Comparison of ENCODE assay signal across 21 mouse cellular contexts in genomic region chr9:70328193-70328841, GRCm38 (mm10).
DNase-seq lines count a peak whose midpoint lies in the region; ATAC-seq and TF ChIP-seq lines count a peak whose summit lies in the region.
"Had no signal": no experiment of that assay in that cellular context is flagged by ENCODE, and none has a peak within 500 bp of the region (broad histone marks: within the 10 kb centered on the region; RNA-seq: fewer than 3 reads in every experiment).

No protein-coding gene starts in this region.

- peak overlapping the region; percentile 51; the same call in 1 of the 2 replicates for H3K27ac ChIP-seq in heart, embryonic 13.5 days (replicated peaks)
- no peak overlapping the region for H3K27ac ChIP-seq in limb, embryonic 10.5 days
- H3K27ac ChIP-seq in forebrain, postnatal 0 days (ENCODE audit: low read depth, low read length), result no peak overlapping the region
- H3K27ac ChIP-seq: forebrain, embryonic 12.5 days; hindbrain, postnatal 0 days; kidney, embryonic 15.5 days; limb, embryonic 15.5 days; midbrain, embryonic 12.5 days; neural tube, embryonic 13.5 days had no signal

- H3K4me3 ChIP-seq in heart, embryonic 13.5 days, result no peak overlapping the region
- H3K4me3 ChIP-seq in limb, embryonic 10.5 days, result no peak overlapping the region
- H3K4me3 ChIP-seq in forebrain, postnatal 0 days (ENCODE audit: low read depth, low read length), result no peak overlapping the region
- H3K4me3 ChIP-seq: forebrain, embryonic 12.5 days; kidney, embryonic 15.5 days; limb, embryonic 15.5 days; midbrain, embryonic 12.5 days; neural tube, embryonic 13.5 days had no signal

- no peak overlapping the region for H3K9ac ChIP-seq in heart, embryonic 13.5 days
- no peak overlapping the region for H3K9ac ChIP-seq in forebrain, postnatal 0 days
- H3K9ac ChIP-seq: forebrain, embryonic 12.5 days; kidney, embryonic 15.5 days; limb, embryonic 15.5 days; midbrain, embryonic 12.5 days; neural tube, embryonic 13.5 days had no signal

- no peak for TF ChIP-seq CTCF in forebrain, postnatal 0 days (IDR thresholded peaks at IDR 0.05; ENCODE audit: low read depth)

- no peak overlapping the region for H3K4me2 ChIP-seq in heart, embryonic 13.5 days
- no peak overlapping the region for H3K4me2 ChIP-seq in forebrain, postnatal 0 days (ENCODE audit: low read depth)
- H3K4me2 ChIP-seq: forebrain, embryonic 12.5 days; kidney, embryonic 15.5 days; limb, embryonic 15.5 days; midbrain, embryonic 12.5 days; neural tube, embryonic 13.5 days had no signal

- no peak for ATAC-seq in heart, embryonic 13.5 days (ENCODE audit: extremely low read depth, insufficient number of reproducible peaks, low FRiP score, low TSS enrichment)
- no peak for ATAC-seq in forebrain, postnatal 0 days
- ATAC-seq: hindbrain, postnatal 0 days had no signal

- peak; percentile 94 for DNase-seq in heart, adult 11 months
- DNase-seq in heart, postnatal 25 days (ENCODE audit: low spot score), result no peak
- peak; percentile 29 for DNase-seq in layer of hippocampus, adult 9-10 months (ENCODE audit: low spot score)
- DNase-seq in layer of hippocampus, adult 18-20 months (ENCODE audit: low spot score in 2 of 2), result no peak
- DNase-seq in large intestine, adult 2 months (ENCODE audit: low read depth, low spot score), result peak; percentile 42
- DNase-seq in limb, embryonic 10.5 days (ENCODE audit: low spot score), result no peak
- no peak for DNase-seq in forebrain, postnatal 0 days
- DNase-seq: adrenal gland, adult 2 months; cerebellum, adult 11-12 months; cerebellum, postnatal 36 days; lung, adult 18-20 months; lung, postnatal 36 days; right cerebral cortex, postnatal 25 days; thymus, postnatal 4 days had no signal

- H3K9me3 ChIP-seq in heart, embryonic 13.5 days, result no peaks in the 10 kb centered on the region
- H3K9me3 ChIP-seq in limb, embryonic 10.5 days (replicated peaks), result no peaks in the 10 kb centered on the region
- no peaks in the 10 kb centered on the region for H3K9me3 ChIP-seq in forebrain, postnatal 0 days (ENCODE audit: low read length)
- H3K9me3 ChIP-seq: forebrain, embryonic 12.5 days; kidney, embryonic 15.5 days; limb, embryonic 15.5 days; midbrain, embryonic 12.5 days; neural tube, embryonic 13.5 days had no signal

- intact Hi-C loops in heart, postnatal 25 days (cut with DNase I), result no loop called here

- 54% methylated on average over 5 of the region's 5 CpGs for WGBS in heart, embryonic 13.5 days
- 26% methylated on average over 5 of the region's 5 CpGs for WGBS in large intestine, adult 2 months
- 84% methylated on average over 5 of the region's 5 CpGs for WGBS in limb, embryonic 10.5 days
- WGBS in forebrain, postnatal 0 days, result 88% methylated on average over 5 of the region's 5 CpGs

- no peaks in the 10 kb centered on the region for H3K27me3 ChIP-seq in heart, embryonic 13.5 days (replicated peaks)
- H3K27me3 ChIP-seq in limb, embryonic 10.5 days (ENCODE audit: low read depth, poor library complexity, severe bottlenecking), result no peaks in the 10 kb centered on the region
- H3K27me3 ChIP-seq in forebrain, postnatal 0 days (ENCODE audit: insufficient read depth, low read length), result no peaks in the 10 kb centered on the region
- H3K27me3 ChIP-seq: forebrain, embryonic 12.5 days; kidney, embryonic 15.5 days; limb, embryonic 15.5 days; midbrain, embryonic 12.5 days; neural tube, embryonic 13.5 days had no signal

- H3K36me3 ChIP-seq in heart, embryonic 13.5 days, result peaks cover 38% of the 10 kb centered on the region
- peaks cover 9% of the 10 kb centered on the region; the same call in 1 of the 2 replicates for H3K36me3 ChIP-seq in limb, embryonic 10.5 days
- no peaks in the 10 kb centered on the region for H3K36me3 ChIP-seq in forebrain, postnatal 0 days (ENCODE audit: insufficient read depth)
- H3K36me3 ChIP-seq: forebrain, embryonic 12.5 days; neural tube, embryonic 13.5 days had no signal

- peaks cover 20% of the 10 kb centered on the region for H3K4me1 ChIP-seq in heart, embryonic 13.5 days
- peaks cover 17% of the 10 kb centered on the region for H3K4me1 ChIP-seq in limb, embryonic 10.5 days
- H3K4me1 ChIP-seq in forebrain, postnatal 0 days (ENCODE audit: insufficient read depth), result no peaks in the 10 kb centered on the region
- H3K4me1 ChIP-seq: forebrain, embryonic 12.5 days; midbrain, embryonic 12.5 days; neural tube, embryonic 13.5 days had no signal

Comparison
In these comparisons a context has a peak if more than half of its experiments do, and no peak if none do; other contexts are left out.
1. DNase-seq: peak in heart, adult 11 months (single experiment), layer of hippocampus, adult 9-10 months (single experiment) and large intestine, adult 2 months (single experiment); none in heart, postnatal 25 days (single experiment), layer of hippocampus, adult 18-20 months (0 of 2), limb, embryonic 10.5 days (single experiment) and forebrain, postnatal 0 days (single experiment).